Mouse (Mus musculus): ENCODE data around the gene Aldh9a1. TPM values are rescaled to one million over a fixed set of nuclear protein-coding genes. Genes with fewer than 3 reads are reported as not detected.

The Aldh9a1 gene
- polyA plus RNA-seq, 1 experiment, result 27.8 TPM

GRCm38 (mm10) chr1:167368513-167368912 lies 18.7 kb downstream of the Aldh9a1 start:
- Histone ChIP-seq H3K4me3 (replicated peaks; ENCODE audit: extremely low read depth, low read depth, low read length) (no peak overlapping the region), H3K4me1 (ENCODE audit: control insufficient read depth, insufficient read depth, low read length) (no peaks in the 10 kb centered on the region)
- TF ChIP-seq CTCF (IDR thresholded peaks at IDR 0.05; ENCODE audit: insufficient read depth, low read length) (no peak), POLR2A (IDR thresholded peaks at IDR 0.05; ENCODE audit: borderline replicate concordance, extremely low read depth, low read depth, low read length) (no peak)
- 81% methylated on average over 7 of the region's 7 CpGs for WGBS
- no peak for DNase-seq

- WGBS, result 8% methylated on average over 7 of the region's 7 CpGs
- no peak overlapping the region for H3K4me3 ChIP-seq (replicated peaks; ENCODE audit: extremely low read depth, low read depth, low read length)
- peak; percentile 99 for TF ChIP-seq CTCF (IDR thresholded peaks at IDR 0.05; ENCODE audit: insufficient read depth, low read length)
- TF ChIP-seq POLR2A (IDR thresholded peaks at IDR 0.05; ENCODE audit: borderline replicate concordance, extremely low read depth, low read depth, low read length), result peak; percentile 22; the same call in 1 of the 2 replicates
These were observed 20.1 kb downstream of the Aldh9a1 start for GRCm38 (mm10) chr1:167369905-167370304.

GRCm38 (mm10) chr1:167372739-167373138 lies 22.9 kb downstream of the Aldh9a1 start:
- 90% methylated on average over 7 of the region's 7 CpGs for WGBS
- TF ChIP-seq CTCF (IDR thresholded peaks at IDR 0.05; ENCODE audit: insufficient read depth, low read length) (no peak), POLR2A (IDR thresholded peaks at IDR 0.05; ENCODE audit: borderline replicate concordance, extremely low read depth, low read depth, low read length) (no peak)
- DNase-seq, result no peak
- Histone ChIP-seq H3K4me3 (replicated peaks; ENCODE audit: extremely low read depth, low read depth, low read length) (no peak overlapping the region), H3K4me1 (ENCODE audit: control insufficient read depth, insufficient read depth, low read length) (no peaks in the 10 kb centered on the region)

More at GRCm38 (mm10) chr1:167369905-167370304, 20.1 kb downstream of the Aldh9a1 start:
- H3K4me1 ChIP-seq (ENCODE audit: control insufficient read depth, insufficient read depth, low read length), result no peaks in the 10 kb centered on the region
- DNase-seq, result peak; percentile 84

- H3K4me3 ChIP-seq (replicated peaks; ENCODE audit: extremely low read depth, low read depth, low read length), result no peak overlapping the region
- H3K4me1 ChIP-seq (ENCODE audit: control insufficient read depth, insufficient read depth, low read length), result no peaks in the 10 kb centered on the region
- 37% methylated on average over 15 of the region's 15 CpGs for WGBS
- TF ChIP-seq POLR2A (IDR thresholded peaks at IDR 0.05; ENCODE audit: borderline replicate concordance, extremely low read depth, low read depth, low read length), result no peak
- no peak for TF ChIP-seq CTCF (IDR thresholded peaks at IDR 0.05; ENCODE audit: insufficient read depth, low read length)
- DNase-seq, result peak; percentile 41
These were observed 24.4 kb downstream of the Aldh9a1 start for GRCm38 (mm10) chr1:167374003-167374784.

- Histone ChIP-seq H3K4me1 (ENCODE audit: control insufficient read depth, insufficient read depth, low read length) (no peaks in the 10 kb centered on the region), H3K4me3 (replicated peaks; ENCODE audit: extremely low read depth, low read depth, low read length) (no peak overlapping the region)
- WGBS, result 69% methylated on average over 2 of the region's 2 CpGs
- TF ChIP-seq POLR2A (IDR thresholded peaks at IDR 0.05; ENCODE audit: borderline replicate concordance, extremely low read depth, low read depth, low read length) (no peak), CTCF (IDR thresholded peaks at IDR 0.05; ENCODE audit: insufficient read depth, low read length) (no peak)
- DNase-seq, result no peak
These were observed 25.2 kb downstream of the Aldh9a1 start for GRCm38 (mm10) chr1:167374942-167375341.

- TF ChIP-seq CTCF (IDR thresholded peaks at IDR 0.05; ENCODE audit: insufficient read depth, low read length) (no peak), POLR2A (IDR thresholded peaks at IDR 0.05; ENCODE audit: borderline replicate concordance, extremely low read depth, low read depth, low read length) (no peak)
- no peak for DNase-seq
- H3K4me1 ChIP-seq (ENCODE audit: control insufficient read depth, insufficient read depth, low read length), result no peaks in the 10 kb centered on the region
- no peak overlapping the region for H3K4me3 ChIP-seq (replicated peaks; ENCODE audit: extremely low read depth, low read depth, low read length)
- 79% methylated on average over 6 of the region's 6 CpGs for WGBS
These were observed 28.2 kb downstream of the Aldh9a1 start for GRCm38 (mm10) chr1:167378019-167378418.

- Histone ChIP-seq H3K4me3 (replicated peaks; ENCODE audit: extremely low read depth, low read depth, low read length) (no peak overlapping the region), H3K4me1 (ENCODE audit: control insufficient read depth, insufficient read depth, low read length) (no peaks in the 10 kb centered on the region)
- TF ChIP-seq POLR2A (IDR thresholded peaks at IDR 0.05; ENCODE audit: borderline replicate concordance, extremely low read depth, low read depth, low read length) (no peak), CTCF (IDR thresholded peaks at IDR 0.05; ENCODE audit: insufficient read depth, low read length) (no peak)
- 80% methylated on average over 5 of the region's 5 CpGs for WGBS
- no peak for DNase-seq
These were observed 30.0 kb downstream of the Aldh9a1 start for GRCm38 (mm10) chr1:167379751-167380150.

- no peaks in the 10 kb centered on the region for H3K4me1 ChIP-seq (ENCODE audit: control insufficient read depth, insufficient read depth, low read length)
- no peak for DNase-seq
- TF ChIP-seq CTCF (IDR thresholded peaks at IDR 0.05; ENCODE audit: insufficient read depth, low read length), result no peak
- no peak for TF ChIP-seq POLR2A (IDR thresholded peaks at IDR 0.05; ENCODE audit: borderline replicate concordance, extremely low read depth, low read depth, low read length)
- H3K4me3 ChIP-seq (replicated peaks; ENCODE audit: extremely low read depth, low read depth, low read length), result no peak overlapping the region
- 99% methylated on average over 2 of the region's 2 CpGs for WGBS
These were observed 30.4 kb downstream of the Aldh9a1 start for GRCm38 (mm10) chr1:167380223-167380622.

GRCm38 (mm10) chr1:167381050-167382015 lies 31.5 kb downstream of the Aldh9a1 start:
- TF ChIP-seq POLR2A (IDR thresholded peaks at IDR 0.05; ENCODE audit: borderline replicate concordance, extremely low read depth, low read depth, low read length), result no peak
- no peak for TF ChIP-seq CTCF (IDR thresholded peaks at IDR 0.05; ENCODE audit: insufficient read depth, low read length)
- H3K4me1 ChIP-seq (ENCODE audit: control insufficient read depth, insufficient read depth, low read length), result no peaks in the 10 kb centered on the region
- no peak overlapping the region for H3K4me3 ChIP-seq (replicated peaks; ENCODE audit: extremely low read depth, low read depth, low read length)
- DNase-seq, result no peak
- WGBS, result 56% methylated on average over 8 of the region's 8 CpGs

Data from lung, adult 2 months (tissue).